Mouse (Mus musculus) frontal cortex, adult (tissue): ENCODE results near the gene Bex1.

Source experiments
- ATAC-seq: cut with Nextera tagmentation; 2 replicates; pipeline ENCODE4 v1.9.2; 2017; ENCODE audit warnings: mild to moderate bottlenecking, moderate library complexity, mixed read lengths; ENCODE audit not compliant: low TSS enrichment

The Bex1 gene

GRCm38 (mm10) chrX:136214729-136215677 lies at the start of gene Bex1, which contains the start of gene Tceal7:
Gene Bex1, minus strand, starts transcription at chrX:136215513.
Gene Tceal7, plus strand, starts transcription at chrX:136214779.
- ATAC-seq = peak; percentile 67

- ATAC-seq = no peak
These were observed 36.9 kb upstream of the Bex1 start for GRCm38 (mm10) chrX:136252023-136252729.

GRCm38 (mm10) chrX:136249671-136250070 lies 34.4 kb upstream of the Bex1 start:
- ATAC-seq = no peak

- ATAC-seq = no peak
These were observed 33.5 kb upstream of the Bex1 start for GRCm38 (mm10) chrX:136248811-136249210.

DNA sequence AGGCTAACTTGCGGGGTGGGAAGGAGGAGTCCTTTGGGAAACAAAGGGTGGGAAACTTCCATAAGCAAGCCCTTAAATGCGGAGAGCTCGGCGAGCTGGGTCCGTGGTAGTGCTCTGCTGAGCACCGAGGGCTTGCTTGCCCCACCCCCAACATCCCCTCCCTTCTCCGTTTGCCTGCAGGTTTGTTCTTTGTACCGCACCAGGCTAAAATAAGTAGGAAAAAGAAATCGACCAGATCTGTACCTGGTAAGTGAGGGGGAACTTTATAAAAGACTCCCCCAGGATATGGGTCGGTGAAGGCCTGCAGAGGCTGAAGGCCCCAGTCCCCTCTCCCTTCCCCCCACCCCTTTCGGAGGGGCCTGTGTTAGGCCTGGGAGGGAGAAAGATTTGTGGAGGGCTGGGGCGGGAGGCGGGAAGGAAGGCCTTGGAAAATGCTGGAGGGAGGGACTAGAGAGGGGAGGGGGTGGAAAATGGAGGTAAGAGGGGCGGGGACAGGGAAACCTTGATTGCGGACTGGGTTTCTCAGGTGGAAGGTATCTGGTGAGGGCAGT lies 30.3 kb upstream of the Bex1 start:
- ATAC-seq = peak; percentile 71

DNA sequence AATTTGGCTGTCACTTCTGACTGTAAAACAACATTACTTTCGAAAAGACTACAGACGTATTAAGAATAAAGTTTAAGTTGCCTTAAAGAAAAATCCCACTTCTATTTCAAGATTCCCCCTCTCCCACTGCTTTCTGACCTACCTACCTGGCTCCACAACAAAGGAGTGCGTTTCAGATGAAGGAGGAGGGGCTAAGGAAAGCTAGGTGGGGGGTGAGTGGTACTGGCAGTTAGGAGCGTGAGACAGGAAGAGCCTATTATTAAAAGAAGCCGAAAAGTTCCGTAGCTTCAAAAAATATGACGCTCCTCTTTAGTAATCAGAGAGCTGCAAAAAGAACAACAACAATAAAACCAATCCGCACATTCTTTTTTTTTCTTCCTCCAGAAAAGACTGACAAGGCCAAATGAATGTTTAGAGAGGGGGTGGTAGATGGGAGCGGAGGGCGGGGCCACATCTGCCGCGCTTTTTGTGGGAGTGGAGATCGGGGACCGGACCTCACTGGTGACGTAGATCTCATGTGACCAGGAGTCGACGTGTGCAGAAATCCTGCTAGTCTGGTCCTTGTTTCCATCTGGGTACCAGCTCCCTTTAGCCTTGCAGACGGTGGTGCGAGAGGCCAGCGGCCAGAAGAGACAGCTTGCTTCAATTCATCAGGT lies 29.4 kb upstream of the Bex1 start, which contains the start of gene Tceal9:
Gene Tceal9 (plus strand): TSS at position 506 of the 656 bp plus-strand sequence.
- peak; percentile 99 for ATAC-seq

DNA sequence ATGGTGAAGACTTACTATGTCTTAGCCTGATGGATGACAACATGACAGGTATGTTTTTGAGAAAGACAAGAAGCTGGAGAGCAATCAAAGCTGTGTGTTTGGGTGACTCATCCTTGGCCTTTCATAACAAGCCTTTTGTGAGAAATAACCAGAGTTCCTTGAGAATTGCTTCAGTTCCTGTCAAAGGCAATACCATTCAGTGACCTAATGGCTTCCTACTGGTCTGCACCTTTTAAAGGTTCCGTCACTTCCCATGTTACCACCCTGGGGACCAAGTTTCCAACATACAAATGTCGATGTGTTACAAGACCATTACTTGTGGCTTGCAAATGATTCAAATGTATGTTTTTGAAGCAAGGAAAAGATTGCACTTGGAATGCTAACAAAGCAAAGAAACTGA lies 27.9 kb upstream of the Bex1 start:
- ATAC-seq = no peak

DNA sequence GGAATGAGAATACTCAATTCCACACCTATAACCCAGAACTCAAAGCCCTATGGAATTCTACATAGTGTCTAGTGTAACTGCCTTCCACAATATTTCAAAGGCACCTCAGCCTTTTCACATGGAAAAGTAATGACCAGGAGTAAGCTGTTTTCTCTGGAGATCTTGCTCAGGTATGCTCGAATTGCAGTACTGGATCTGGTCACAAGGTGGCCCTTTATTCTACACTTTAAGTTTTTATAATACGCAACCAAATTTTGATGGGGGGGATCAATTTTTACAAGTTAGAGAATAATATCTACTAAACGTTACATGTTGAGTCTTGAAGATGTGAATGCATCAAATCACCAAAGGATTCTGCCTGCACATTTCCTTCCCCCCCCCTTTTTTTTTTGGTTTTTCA lies 22.8 kb upstream of the Bex1 start:
- no peak for ATAC-seq

DNA sequence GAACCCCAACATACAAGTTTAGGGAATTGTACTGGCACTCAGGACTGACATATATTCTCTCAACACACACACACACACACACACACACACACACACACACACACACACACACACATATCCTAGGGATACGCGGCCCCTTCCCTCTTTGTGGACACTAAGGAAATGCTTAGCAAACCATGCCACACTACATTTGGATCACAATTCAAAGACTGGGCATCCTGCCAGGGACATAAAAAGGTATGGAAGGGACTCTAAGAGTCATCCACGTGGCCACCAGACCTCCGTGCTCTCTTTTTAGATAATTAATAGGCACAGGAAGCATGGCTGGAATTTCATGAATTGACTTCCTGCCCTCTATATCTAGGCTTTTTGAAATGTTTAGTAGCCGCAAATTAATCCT lies 12.5 kb upstream of the Bex1 start:
- no peak for ATAC-seq

- no peak for ATAC-seq
These were observed 8.4 kb upstream of the Bex1 start for GRCm38 (mm10) chrX:136223714-136224113.

DNA sequence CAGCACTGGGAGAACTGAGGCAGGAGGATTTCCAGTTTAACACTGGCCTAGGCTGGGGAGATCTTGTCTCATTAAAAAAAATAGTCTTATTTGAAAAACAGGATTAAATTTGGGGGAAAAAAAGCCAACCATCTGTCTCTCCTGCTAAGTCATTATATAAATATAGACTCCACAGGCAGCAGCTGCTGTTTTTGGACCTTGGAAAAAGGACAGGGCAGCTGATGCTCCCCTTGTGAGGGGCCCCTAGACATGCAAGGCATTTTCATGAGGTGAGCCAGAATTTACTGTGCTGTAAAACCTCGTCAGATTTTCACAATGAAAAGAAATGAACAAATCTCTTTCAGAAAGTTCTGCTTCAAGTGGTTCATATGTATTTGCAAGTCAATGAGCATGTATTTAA lies 990 bp upstream of the Bex1 start:
- ATAC-seq = peak; percentile 34; the same call in 1 of the 2 replicates

DNA sequence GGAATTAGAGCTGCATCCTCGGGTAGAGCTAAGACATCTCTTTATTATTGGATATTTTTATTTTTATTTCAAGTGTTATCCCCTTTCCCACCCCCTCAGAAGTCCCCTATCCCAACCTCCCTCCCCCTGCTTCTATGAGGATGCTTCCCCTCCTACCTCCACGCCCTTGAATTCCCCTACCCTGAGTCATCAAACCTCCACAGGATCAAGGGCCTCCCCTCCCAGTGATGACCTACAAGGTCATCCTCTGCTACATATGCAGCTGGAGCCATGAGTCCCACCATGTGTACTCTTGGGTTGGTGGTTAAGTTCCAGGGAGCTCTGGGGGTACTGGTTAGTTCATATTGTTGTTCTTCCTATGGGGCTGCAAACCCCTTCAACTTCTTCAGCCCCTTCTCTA lies 1.9 kb downstream of the Bex1 start:
- ATAC-seq = no peak

GRCm38 (mm10) chrX:136204406-136204805 lies 10.9 kb downstream of the Bex1 start:
- no peak for ATAC-seq

DNA sequence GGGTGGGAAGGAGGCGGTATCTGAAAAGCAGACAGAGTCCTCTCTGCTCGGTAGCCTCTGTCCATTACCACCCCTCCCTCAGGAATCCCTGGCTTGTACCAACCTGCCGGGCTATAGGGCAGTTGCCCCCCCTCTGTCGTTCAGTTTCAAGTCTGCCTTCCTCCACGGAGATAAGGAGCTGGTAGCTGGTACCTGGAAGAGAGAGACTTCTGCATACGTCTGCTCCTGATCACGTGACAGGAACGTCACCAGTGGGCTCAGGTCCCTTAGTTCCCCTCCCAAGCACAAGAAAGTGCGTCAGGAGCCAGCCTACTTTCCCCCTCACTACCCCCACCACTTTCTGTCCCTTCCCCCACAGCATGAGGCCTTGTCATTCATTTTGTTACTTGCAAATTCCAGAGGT lies 11.6 kb downstream of the Bex1 start, which contains the start of gene Tceal5:
Gene Tceal5 (minus strand): TSS at position 213 of the 403 bp plus-strand sequence.
- peak; percentile 96 for ATAC-seq

DNA sequence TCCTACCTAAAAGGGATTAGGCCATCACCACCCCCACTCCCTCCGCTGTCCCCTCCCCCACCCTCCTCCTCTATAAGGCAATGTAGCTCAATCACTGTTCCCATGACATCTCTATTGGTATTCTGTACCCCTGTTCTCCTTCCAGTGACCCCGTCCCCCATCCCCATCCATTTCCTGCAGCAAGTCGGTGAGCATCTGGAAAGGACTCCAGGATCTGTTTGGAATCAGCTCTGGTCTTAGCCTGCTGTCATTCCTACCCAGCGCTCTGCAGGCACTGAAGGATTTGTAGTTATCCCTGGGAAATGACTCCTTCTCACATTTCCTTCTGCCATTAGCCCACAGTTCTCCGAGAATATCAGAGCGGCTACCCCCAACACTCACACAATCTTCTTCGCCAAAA lies 12.1 kb downstream of the Bex1 start:
- no peak; the same call in 1 of the 2 replicates for ATAC-seq

GRCm38 (mm10) chrX:136196873-136197272 lies 18.4 kb downstream of the Bex1 start:
- no peak for ATAC-seq

GRCm38 (mm10) chrX:136195193-136195944 lies 19.9 kb downstream of the Bex1 start:
- no peak for ATAC-seq

DNA sequence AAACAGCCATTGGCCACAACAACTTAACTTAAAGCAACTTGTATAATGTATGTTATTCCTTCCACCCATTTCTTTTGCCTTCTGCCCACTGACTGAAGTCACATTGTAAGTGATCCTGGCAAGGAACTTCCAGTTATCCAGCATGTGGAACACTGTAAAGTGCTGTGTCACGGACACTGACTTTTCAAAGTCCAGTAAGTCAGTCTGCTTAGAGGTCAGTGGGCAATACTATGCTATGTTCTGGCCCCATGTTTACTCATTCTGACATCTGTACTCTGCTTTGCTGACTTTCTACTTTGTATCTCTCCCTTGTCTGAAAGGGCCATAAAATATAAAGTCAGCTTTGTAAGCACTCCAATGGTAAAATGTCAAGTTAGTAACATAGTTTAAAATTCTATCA lies 32.2 kb downstream of the Bex1 start:
- ATAC-seq = no peak

DNA sequence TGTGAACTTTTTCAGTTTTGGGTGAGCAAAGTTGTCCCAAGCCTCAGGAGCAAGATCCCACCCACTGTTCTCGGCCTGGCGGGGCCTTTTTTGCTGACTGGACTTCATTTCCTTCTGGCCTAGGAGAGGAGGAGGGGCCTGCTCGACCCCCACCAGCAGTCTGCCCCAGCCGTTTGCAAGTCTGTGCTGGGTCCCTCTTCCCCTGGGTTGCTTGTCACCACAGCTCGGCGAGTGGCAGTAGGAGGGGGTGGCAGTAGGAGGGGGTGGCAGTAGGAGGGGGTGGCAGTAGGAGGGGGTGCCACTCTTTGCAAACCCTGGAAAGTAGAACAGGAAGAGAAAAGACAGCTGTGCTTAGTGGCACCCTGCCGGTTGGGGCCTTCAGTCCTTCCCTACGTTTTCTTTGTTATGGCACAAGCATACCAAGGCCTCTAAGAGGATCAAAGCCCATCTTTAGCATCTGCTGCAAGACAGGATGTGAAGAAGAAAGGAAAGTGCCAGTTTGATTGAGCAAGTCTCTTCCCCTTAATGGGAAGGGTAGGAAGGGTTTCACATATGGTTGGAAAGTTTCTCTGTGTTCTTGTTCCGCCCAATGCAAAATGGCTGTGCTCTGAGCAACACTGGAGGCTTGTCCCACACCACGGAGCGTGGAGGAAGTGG lies 34.3 kb downstream of the Bex1 start:
- ATAC-seq = no peak

- ATAC-seq = no peak
These were observed 42.5 kb downstream of the Bex1 start for GRCm38 (mm10) chrX:136172786-136173185.
